Mouse (Mus musculus) ES-Bruce4 (cell line): ENCODE measurements around the gene Clca3b. TPM values are rescaled to one million over a fixed set of nuclear protein-coding genes. Genes with fewer than 3 reads are reported as not detected.

Experiments
- H3K27ac ChIP-seq: 2 replicates; pipeline ENCODE4 v1.5.1; 2012; ENCODE audit warnings: low read length, inconsistent platforms; ENCODE audit not compliant: insufficient read depth
- H3K27me3 ChIP-seq: 2 replicates; pipeline ENCODE4 v1.6.1; 2012; ENCODE audit warnings: mild to moderate bottlenecking, low read length, inconsistent platforms; ENCODE audit not compliant: control insufficient read depth, poor library complexity, insufficient read depth, severe bottlenecking
- H3K36me3 ChIP-seq: 2 replicates; pipeline ENCODE4 v1.6.1; 2012; ENCODE audit warnings: inconsistent platforms, mild to moderate bottlenecking, low read length, moderate library complexity; ENCODE audit not compliant: control insufficient read depth, poor library complexity, insufficient read depth, severe bottlenecking
- H3K4me1 ChIP-seq: one replicate; pipeline ENCODE4 v1.8.1; 2011; ENCODE audit warnings: low read length; ENCODE audit not compliant: control insufficient read depth, insufficient read depth
- H3K4me3 ChIP-seq: 2 replicates; pipeline ENCODE4 v1.5.1; 2011; ENCODE audit warnings: low read depth, mild to moderate bottlenecking, low read length
- H3K9ac ChIP-seq: 2 replicates; pipeline ENCODE4 v1.6.1; 2012; ENCODE audit warnings: low read depth, mild to moderate bottlenecking, inconsistent platforms; ENCODE audit not compliant: poor library complexity, severe bottlenecking
- H3K9me3 ChIP-seq: replicated peaks from 2 replicates; pipeline ENCODE4 v1.6.1; 2012; ENCODE audit warnings: mild to moderate bottlenecking, low read length, inconsistent platforms; ENCODE audit not compliant: control insufficient read depth, poor library complexity, insufficient read depth, severe bottlenecking
- CTCF ChIP-seq: IDR thresholded peaks from one replicate; pipeline ENCODE4 v1.8.1; 2011; ENCODE audit warnings: low read depth, low read length
- EP300 ChIP-seq: IDR thresholded peaks from 2 replicates; pipeline ENCODE4 v1.6.1; 2011; ENCODE audit warnings: low read depth, low read length; ENCODE audit not compliant: insufficient read depth
- POLR2A ChIP-seq: IDR thresholded peaks from one replicate; pipeline ENCODE4 v1.8.1; 2011; ENCODE audit warnings: low read length; ENCODE audit not compliant: insufficient read depth
- polyA plus RNA-seq: library from polyadenylated mRNA; stranded (reverse); fragments of >200 nt; gene quantifications from 2 replicates; pipeline ENCODE4 v1.2.4, GENCODE M21; 2011; ENCODE audit warnings: low read depth; ENCODE audit not compliant: missing spikeins, insufficient read depth, insufficient read length

Gene Clca3b
- polyA plus RNA-seq, 1 experiment: 0.70 TPM

- peak; percentile 53 for TF ChIP-seq CTCF
- TF ChIP-seq POLR2A: no peak
- Histone ChIP-seq H3K9me3 (no peaks in the 10 kb centered on the region), H3K4me3 (no peak overlapping the region), H3K9ac (no peak overlapping the region), H3K27ac (no peak overlapping the region), H3K4me1 (no peaks in the 10 kb centered on the region), H3K36me3 (no peaks in the 10 kb centered on the region), H3K27me3 (no peaks in the 10 kb centered on the region)
Measured at GRCm38 (mm10) chr3:144801861-144802260, 47.3 kb downstream of the Clca3b start.

- TF ChIP-seq EP300 (no peak), CTCF (no peak), POLR2A (no peak)
- Histone ChIP-seq H3K27me3 (no peaks in the 10 kb centered on the region), H3K9me3 (no peaks in the 10 kb centered on the region), H3K9ac (no peak overlapping the region), H3K4me1 (no peaks in the 10 kb centered on the region), H3K27ac (no peak overlapping the region), H3K36me3 (no peaks in the 10 kb centered on the region), H3K4me3 (no peak overlapping the region)
Measured at GRCm38 (mm10) chr3:144785181-144786148, 63.7 kb downstream of the Clca3b start.

Other genes starting within 250 kb of the Clca3b start
- 110 and 115 TPM in 2 replicates for gene Sh3glb1, start 129.0 kb downstream of the Clca3b start, polyA plus RNA-seq
- gene Clca3a1, start 88.4 kb downstream of the Clca3b start, polyA plus RNA-seq: 0.19 TPM in 1 of 2 replicates, not detected in the other
- gene Clca3a2, start 29.9 kb downstream of the Clca3b start, polyA plus RNA-seq: 0.26 and 0.31 TPM in 2 replicates
- gene Clca4b, start 83.2 kb upstream of the Clca3b start, polyA plus RNA-seq: 0.87 and 1.5 TPM in 2 replicates
- gene Clca4a, start 125.7 kb upstream of the Clca3b start, polyA plus RNA-seq: not detected in 2 replicates
- gene Clca1, start 183.4 kb upstream of the Clca3b start, polyA plus RNA-seq: not detected in 2 replicates